Mouse (Mus musculus) hindbrain, embryonic 11.5 days (tissue): ENCODE data around the gene Abca4. TPM values are rescaled to one million over a fixed set of nuclear protein-coding genes. Genes with fewer than 3 reads are reported as not detected.
"Not testable (repeated sequence)": the region's sequence is repeated elsewhere in the genome, so short reads cannot be mapped to it uniquely, and the experiment has no call there.

Experiments
- ATAC-seq: fragments of 200-750 bp; cut with Nextera tagmentation; 2 replicates; pipeline ENCODE4 v1.8.0; 2017; ENCODE audit warnings: mild to moderate bottlenecking, moderate TSS enrichment, moderate library complexity; ENCODE audit not compliant: low FRiP score
- DNase-seq: peaks from one replicate; pipeline ENCODE4 v3.0.0-alpha.2; 2015; ENCODE audit warnings: low spot score
- H3K27ac ChIP-seq: fragments of 300-500 bp; sonication (generic); 2 replicates; pipeline ENCODE4 v1.5.1; 2014; ENCODE audit warnings: mild to moderate bottlenecking, low read depth, low read length
- H3K27me3 ChIP-seq: fragments of 300-500 bp; sonication (generic); 2 replicates; pipeline ENCODE4 v1.6.1; 2014; ENCODE audit warnings: mild to moderate bottlenecking, low read length, moderate library complexity, mixed read lengths; ENCODE audit not compliant: control insufficient read depth, insufficient read depth
- H3K36me3 ChIP-seq: fragments of 300-500 bp; sonication (generic); 2 replicates; pipeline ENCODE4 v1.6.1; 2014; ENCODE audit warnings: mild to moderate bottlenecking, low read length, moderate library complexity, mixed read lengths; ENCODE audit not compliant: control insufficient read depth, insufficient read depth
- H3K4me1 ChIP-seq: fragments of 300-500 bp; sonication (generic); replicated peaks from 2 replicates; pipeline ENCODE4 v1.6.1; 2014; ENCODE audit warnings: low read length, mixed read lengths; ENCODE audit not compliant: control insufficient read depth, insufficient read depth
- H3K4me2 ChIP-seq: fragments of 300-500 bp; sonication (generic); replicated peaks from 2 replicates; pipeline ENCODE4 v1.6.1; 2014; ENCODE audit warnings: mild to moderate bottlenecking, low read depth, low read length
- H3K4me3 ChIP-seq: fragments of 300-500 bp; sonication (generic); 2 replicates; pipeline ENCODE4 v1.5.1; 2014; ENCODE audit warnings: low read depth, low read length
- H3K9ac ChIP-seq: fragments of 300-500 bp; sonication (generic); 2 replicates; pipeline ENCODE4 v1.6.1; 2014; ENCODE audit warnings: low read depth, low read length
- H3K9me3 ChIP-seq: fragments of 300-500 bp; sonication (generic); 2 replicates; pipeline ENCODE4 v1.6.1; 2016; ENCODE audit warnings: low read length; ENCODE audit not compliant: control insufficient read depth
- WGBS: fragments of 180-500 bp; shearing (Covaris S2); extraction: QIAGEN DNeasy Blood & Tissue Kit; methylation state at CpG from one replicate; pipeline ENCODE4 v1.1.7; 2014; 5-methylcytosine and 5-hydroxymethylcytosine counted together
- polyA plus RNA-seq: library from polyadenylated mRNA; unstranded; fragments of >200 nt; fragmentation: Nextera tagmentation; extraction: Ambion mirVana; gene quantifications from 2 replicates; pipeline ENCODE4 v1.2.1, GENCODE M21; 2014

Abca4 gene
- polyA plus RNA-seq, 1 experiment from 2014 or later = 1.4 TPM

DNA sequence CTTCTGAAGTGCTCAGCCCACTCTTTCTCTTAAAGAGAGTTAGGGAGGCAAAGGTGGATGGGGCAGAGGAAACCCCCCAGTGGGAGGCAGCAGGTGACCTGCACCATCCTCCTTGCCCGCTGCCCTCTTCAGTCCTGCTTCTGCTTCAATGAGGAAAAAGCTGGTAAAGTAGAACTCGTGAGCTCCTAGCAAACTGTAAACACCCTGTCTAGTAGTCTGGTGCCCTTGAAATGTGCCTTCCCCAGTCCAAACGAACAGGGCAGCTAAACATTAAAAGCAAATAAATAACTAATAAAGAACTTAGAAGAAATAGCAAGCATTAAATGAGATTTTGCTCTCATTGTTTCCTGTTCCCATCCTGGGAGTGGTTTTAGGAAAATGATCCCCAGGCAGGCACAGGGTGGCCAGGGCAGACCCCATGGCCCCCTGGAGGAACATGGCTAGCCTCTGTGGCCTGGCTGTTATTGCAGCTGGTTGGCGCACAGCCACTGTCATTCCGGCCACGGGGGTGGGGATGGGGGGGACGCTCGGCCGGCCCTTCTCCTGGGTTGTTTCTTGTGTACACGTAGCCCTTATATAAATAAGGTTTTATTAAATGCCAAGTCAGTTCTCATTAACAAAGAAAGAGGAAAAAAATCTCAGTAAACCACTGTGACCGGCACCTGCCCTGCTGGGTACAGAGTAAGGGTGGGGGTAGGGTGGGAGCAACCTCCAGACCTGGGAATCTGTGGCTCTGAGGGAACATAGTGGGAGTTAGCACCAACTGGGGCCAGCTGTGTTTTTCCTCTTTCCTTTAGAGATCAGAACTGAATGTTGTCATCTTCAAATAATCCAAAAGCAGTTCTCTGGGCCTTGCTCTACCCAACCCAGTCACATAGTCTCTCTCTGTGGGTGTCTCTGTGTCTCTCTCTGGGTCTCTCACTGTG is 28.7 kb downstream of the Abca4 start:
- DNase-seq (no peak), ATAC-seq (no peak)
- Histone ChIP-seq H3K36me3 (no peaks in the 10 kb centered on the region), H3K4me2 (no peak overlapping the region), H3K27me3 (peaks cover 2% of the 10 kb centered on the region; the same call in 1 of the 2 replicates), H3K4me1 (no peaks in the 10 kb centered on the region), H3K9ac (no peak overlapping the region), H3K27ac (no peak overlapping the region), H3K4me3 (no peak overlapping the region), H3K9me3 (no peaks in the 10 kb centered on the region)
- 50% methylated on average over 11 of the region's 11 CpGs for WGBS

DNA sequence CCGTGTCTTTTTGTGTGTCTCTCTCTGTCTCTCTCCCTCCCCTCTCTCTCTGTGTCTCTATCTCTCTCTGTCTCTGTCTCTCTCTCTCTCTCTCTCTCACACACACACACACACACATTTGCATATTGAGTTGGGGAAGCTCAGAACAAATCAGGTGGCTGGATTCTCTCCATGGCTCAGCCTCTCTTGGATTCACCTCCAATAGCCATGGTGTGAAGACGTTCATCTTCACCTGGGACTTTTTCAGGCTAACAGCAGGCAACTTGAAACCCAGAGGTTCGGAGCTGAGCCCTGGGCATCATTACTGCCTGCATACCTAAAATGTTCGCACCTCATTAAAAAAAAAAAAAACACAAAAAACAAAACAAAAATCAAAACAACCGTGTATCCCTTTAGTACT is 29.4 kb downstream of the Abca4 start:
- H3K27me3 ChIP-seq = peaks cover 2% of the 10 kb centered on the region; the same call in 1 of the 2 replicates
- H3K27ac ChIP-seq = no peak overlapping the region
- no peaks in the 10 kb centered on the region for H3K9me3 ChIP-seq
- H3K4me3 ChIP-seq = no peak overlapping the region
- ATAC-seq (no peak), DNase-seq (no peak)
- 55% methylated on average over 5 of the region's 5 CpGs for WGBS
- H3K4me1 ChIP-seq = no peaks in the 10 kb centered on the region
- H3K4me2 ChIP-seq = no peak overlapping the region
- H3K36me3 ChIP-seq = no peaks in the 10 kb centered on the region
- H3K9ac ChIP-seq = no peak overlapping the region

DNA sequence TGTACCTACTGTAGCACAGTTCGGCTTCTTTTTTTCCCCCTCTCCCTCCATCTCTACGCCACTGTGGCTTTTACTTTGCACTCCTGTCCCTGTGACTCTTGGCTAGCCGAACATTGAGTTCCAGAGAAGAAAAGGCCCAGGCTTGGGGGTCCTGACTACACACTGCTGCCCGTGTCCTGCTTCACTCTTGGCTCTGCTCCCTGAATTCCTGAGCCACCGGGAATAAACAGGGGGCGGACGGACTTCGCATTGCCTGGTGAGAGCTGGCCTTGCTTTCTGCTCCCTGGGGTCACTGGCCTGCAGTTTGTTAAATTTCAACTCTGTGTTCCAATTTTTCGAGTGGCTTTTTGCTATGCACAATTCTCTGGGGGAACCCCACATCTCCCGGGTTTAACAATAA is 30.1 kb downstream of the Abca4 start:
- Histone ChIP-seq H3K27ac (0 out of 2 replicates have a peak overlapping the region, but pooled peaks have one; percentile 12), H3K36me3 (no peaks in the 10 kb centered on the region), H3K9ac (no peak overlapping the region), H3K27me3 (peaks cover 2% of the 10 kb centered on the region; the same call in 1 of the 2 replicates), H3K4me2 (no peak overlapping the region), H3K4me3 (no peak overlapping the region), H3K9me3 (no peaks in the 10 kb centered on the region), H3K4me1 (no peaks in the 10 kb centered on the region)
- 28% methylated on average over 10 of the region's 10 CpGs for WGBS
- no peak for DNase-seq
- ATAC-seq = no peak

DNA sequence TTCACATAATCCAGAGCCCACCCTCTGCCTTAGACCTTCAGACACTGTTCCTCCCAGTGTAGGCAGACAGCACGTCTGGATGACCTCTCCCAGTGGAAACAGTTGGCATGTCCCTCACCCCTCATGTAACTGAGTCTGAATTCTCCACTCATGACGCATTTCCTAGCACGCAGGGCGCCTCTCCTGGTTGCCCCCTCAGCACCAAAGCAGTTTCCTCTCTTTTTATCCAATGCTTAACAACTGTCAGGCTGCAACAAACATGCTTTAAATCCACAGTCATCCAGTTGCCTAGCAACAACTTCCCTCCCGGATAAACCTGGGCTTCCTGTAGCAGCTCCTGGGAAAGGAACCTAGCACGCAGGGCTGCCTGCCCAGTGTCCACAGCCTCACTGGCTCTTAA is 33.9 kb downstream of the Abca4 start:
- Histone ChIP-seq H3K36me3 (no peaks in the 10 kb centered on the region), H3K4me3 (no peak overlapping the region), H3K4me2 (no peak overlapping the region), H3K9me3 (no peaks in the 10 kb centered on the region), H3K27me3 (peaks cover 2% of the 10 kb centered on the region; the same call in 1 of the 2 replicates), H3K27ac (no peak overlapping the region), H3K4me1 (no peaks in the 10 kb centered on the region), H3K9ac (no peak overlapping the region)
- WGBS = 30% methylated on average over 6 of the region's 6 CpGs
- peak; percentile 25 for DNase-seq
- ATAC-seq = no peak

DNA sequence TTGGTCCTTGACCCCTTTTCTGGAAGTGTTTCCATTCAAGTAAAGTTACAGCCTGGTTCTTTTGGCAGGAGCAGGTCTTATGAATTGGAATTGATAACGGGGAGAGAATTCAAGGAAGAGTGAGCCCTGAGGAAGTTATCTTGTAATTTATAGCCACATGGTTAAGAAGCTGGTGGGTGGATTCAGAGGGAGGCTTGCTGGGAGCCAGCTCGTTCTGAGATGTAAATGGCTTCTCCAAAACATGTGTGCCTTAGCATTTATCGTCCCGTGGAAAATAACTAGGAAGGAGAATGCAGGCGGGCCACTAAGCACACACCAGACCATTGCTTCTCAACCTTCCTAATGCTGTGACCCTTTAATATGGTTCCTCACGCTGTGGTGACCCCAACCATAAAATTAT is 34.9 kb downstream of the Abca4 start:
- no peaks in the 10 kb centered on the region for H3K36me3 ChIP-seq
- H3K9ac ChIP-seq = no peak overlapping the region
- H3K27ac ChIP-seq = no peak overlapping the region
- DNase-seq = no peak
- H3K27me3 ChIP-seq = no peaks in the 10 kb centered on the region
- H3K9me3 ChIP-seq = no peaks in the 10 kb centered on the region
- no peak overlapping the region for H3K4me2 ChIP-seq
- ATAC-seq = no peak
- no peaks in the 10 kb centered on the region for H3K4me1 ChIP-seq
- H3K4me3 ChIP-seq = no peak overlapping the region
- WGBS = 91% methylated on average over 6 of the region's 6 CpGs

GRCm38 (mm10) chr3:122081634-122082033 is 37.4 kb downstream of the Abca4 start:
- H3K27me3 ChIP-seq, DNase-seq, H3K4me1 ChIP-seq, H3K36me3 ChIP-seq, H3K4me2 ChIP-seq, H3K9ac ChIP-seq, H3K4me3 ChIP-seq, H3K9me3 ChIP-seq, ATAC-seq, H3K27ac ChIP-seq: not testable (repeated sequence)
- 83% methylated on average over 7 of the region's 8 CpGs for WGBS

DNA sequence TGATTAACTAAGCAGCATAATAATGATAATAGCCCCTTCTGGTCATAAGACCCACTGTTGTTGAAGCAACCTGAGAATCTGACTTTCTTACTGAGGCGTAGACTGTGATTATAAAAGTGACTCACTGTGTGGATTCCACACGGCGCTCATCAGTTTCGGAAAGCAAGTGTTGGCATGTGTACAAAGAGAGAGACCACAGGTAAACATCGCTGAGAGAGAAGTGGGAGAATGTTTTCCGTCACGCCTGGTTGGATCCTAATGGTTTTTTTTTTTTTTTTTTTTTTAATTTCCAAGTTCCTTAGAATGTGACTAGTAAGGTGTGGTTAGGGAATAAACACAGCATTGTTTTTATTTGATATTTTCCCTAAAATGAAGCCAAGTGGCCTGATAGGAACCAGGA is 38.1 kb downstream of the Abca4 start:
- Histone ChIP-seq H3K36me3 (no peaks in the 10 kb centered on the region), H3K4me1 (no peaks in the 10 kb centered on the region), H3K9me3 (no peaks in the 10 kb centered on the region), H3K9ac (no peak overlapping the region), H3K4me3 (no peak overlapping the region), H3K27ac (no peak overlapping the region), H3K4me2 (no peak overlapping the region), H3K27me3 (no peaks in the 10 kb centered on the region; the same call in 1 of the 2 replicates)
- ATAC-seq = no peak
- DNase-seq = no peak
- 83% methylated on average over 7 of the region's 7 CpGs for WGBS

GRCm38 (mm10) chr3:122085157-122085989 is 41.1 kb downstream of the Abca4 start:
- ATAC-seq (peak; percentile 79), DNase-seq (peak; percentile 38)
- 33% methylated on average over 18 of the region's 18 CpGs for WGBS
- H3K4me1 ChIP-seq = no peaks in the 10 kb centered on the region
- H3K9me3 ChIP-seq = no peaks in the 10 kb centered on the region
- no peaks in the 10 kb centered on the region; the same call in none of the 2 replicates for H3K27me3 ChIP-seq
- H3K36me3 ChIP-seq = no peaks in the 10 kb centered on the region
- H3K4me3 ChIP-seq = no peak overlapping the region
- H3K27ac ChIP-seq = peak overlapping the region; percentile 5; the same call in 1 of the 2 replicates
- H3K9ac ChIP-seq = no peak overlapping the region
- H3K4me2 ChIP-seq = no peak overlapping the region
